Mouse (Mus musculus): ENCODE results near the gene Hipk4. TPM values are rescaled to one million over a fixed set of nuclear protein-coding genes. Genes with fewer than 3 reads are reported as not detected.

The Hipk4 gene
- total and polyA plus RNA-seq, 3 experiments: 0.09 to 0.16 TPM; not detected in 1

DNA sequence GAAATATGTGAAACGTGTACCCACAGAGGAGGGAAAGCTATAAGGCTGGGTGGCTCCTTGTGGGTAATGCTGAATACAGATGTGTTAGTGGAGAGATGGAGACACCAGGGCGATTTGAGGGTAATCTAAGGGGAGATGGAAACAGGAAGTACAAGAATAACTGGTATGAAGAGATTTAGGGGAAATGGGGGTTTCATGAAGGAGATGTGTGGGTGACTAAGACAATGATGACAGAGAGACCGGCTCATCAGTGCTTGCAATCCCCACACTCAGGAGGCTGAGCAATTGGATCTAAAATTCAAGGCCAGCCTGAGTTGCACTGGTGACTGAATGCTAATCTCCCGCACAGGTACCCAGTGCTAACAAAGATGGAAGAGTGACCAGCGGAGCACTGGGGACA, 29.0 kb downstream of the Hipk4 start:
- in situ Hi-C loops (cut with MboI; ENCODE audit: low pct_ligation_motif_present, low pct_unique_long_range_greater_than_20kb, low sequenced_read_pairs): no loop called here
- Histone ChIP-seq H3K9ac (ENCODE audit: insufficient read depth, low read depth) (0 out of 2 replicates have a peak overlapping the region, but pooled peaks have one; percentile 9), H3K9me3 (replicated peaks; ENCODE audit: low read length) (no peaks in the 10 kb centered on the region), H3K4me3 (replicated peaks in 1 of 3; ENCODE audit: low read depth in 2 of 3, low read length in 2 of 3, poor library complexity in 1 of 3) (peak overlapping the region; percentile 66 to 75 (median 71)), H3K27ac (ENCODE audit: insufficient read depth, low read depth) (no peak overlapping the region), H3K27me3 (replicated peaks) (no peaks in the 10 kb centered on the region), H3K4me1 (ENCODE audit: control insufficient read depth in 1 of 2, insufficient read depth in 2 of 2) (peaks cover 2 to 30% of the 10 kb centered on the region in 2 experiments; a peak in 3 of 4 replicates), H3K36me3 (replicated peaks in 1 of 2; ENCODE audit: control insufficient read depth in 1 of 2, insufficient read depth in 1 of 2, low read length in 1 of 2) (peaks cover 8 to 21% of the 10 kb centered on the region in 2 experiments), H3K4me2 (ENCODE audit: insufficient read depth, low read depth, poor library complexity, severe bottlenecking) (peak overlapping the region; percentile 29), H3K79me2 (replicated peaks; ENCODE audit: control insufficient read depth, extremely low read depth, insufficient read depth, poor library complexity, severe bottlenecking) (peaks cover 11% of the 10 kb centered on the region)
- dilution Hi-C loops (cut with MboI; ENCODE audit: extremely low pct_ligation_motif_present, extremely low pct_unique_long_range_greater_than_20kb, low sequenced_read_pairs): no loop called here
- TF ChIP-seq SMC3 (IDR thresholded peaks at IDR 0.05; ENCODE audit: low read depth, low read length): no peak
- TF ChIP-seq MAFK (IDR thresholded peaks at IDR 0.05; ENCODE audit: insufficient replicate concordance, low read length): no peak
- no peak for TF ChIP-seq RAD21 (IDR thresholded peaks at IDR 0.05; ENCODE audit: low read depth, low read length)
- TF ChIP-seq MYC (IDR thresholded peaks at IDR 0.05; ENCODE audit: low read depth, low read length): no peak
- no peak for TF ChIP-seq NELFE (IDR thresholded peaks at IDR 0.05; ENCODE audit: low read depth, low read length)
- TF ChIP-seq ZMIZ1 (IDR thresholded peaks at IDR 0.05; ENCODE audit: low read depth, low read length): no peak
- no peak for TF ChIP-seq ETS1 (conservative IDR thresholded peaks at IDR 0.05; ENCODE audit: low read depth, low read length)
- TF ChIP-seq JUND (conservative IDR thresholded peaks at IDR 0.05; ENCODE audit: low read depth, low read length): no peak
- no peak for DNase-seq (ENCODE audit: extremely low read depth)

DNA sequence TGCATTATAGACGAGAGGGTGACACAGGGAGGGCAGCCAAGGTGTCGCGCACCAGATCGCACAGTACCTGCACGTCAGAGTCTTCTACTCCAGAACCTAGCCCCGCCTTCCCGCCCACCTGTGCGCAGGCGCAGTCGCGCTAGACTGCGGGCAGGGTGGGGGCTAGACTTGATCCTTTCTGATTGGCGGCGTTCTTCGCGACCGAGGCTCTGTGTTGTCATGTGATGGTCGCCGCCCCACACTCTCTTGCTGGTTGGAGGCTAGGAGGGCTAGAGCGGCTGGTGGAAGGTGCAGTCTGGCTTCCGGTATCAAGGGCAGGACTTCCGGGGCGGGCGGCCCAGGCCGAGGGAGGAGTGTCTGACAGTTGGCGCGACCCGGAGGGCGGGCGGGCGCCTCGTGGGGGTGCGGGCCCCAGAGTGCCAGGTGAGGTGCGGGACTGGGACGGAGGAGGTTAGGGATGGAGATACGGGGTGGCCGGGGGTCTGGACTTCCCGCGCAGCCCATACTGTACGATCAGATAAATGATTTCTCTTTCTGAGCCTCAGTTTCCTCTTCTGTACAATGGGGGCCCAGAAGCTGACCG, 30.0 kb downstream of the Hipk4 start, which contains the start of the genes Pld3 and 2310022A10Rik:
Gene Pld3, minus strand, starts transcription at position 288 of the 583 bp plus-strand sequence.
Gene 2310022A10Rik, plus strand, starts transcription at position 303 of the 583 bp plus-strand sequence.
- no peaks in the 10 kb centered on the region for H3K9me3 ChIP-seq (replicated peaks; ENCODE audit: low read length)
- H3K79me2 ChIP-seq (replicated peaks; ENCODE audit: control insufficient read depth, extremely low read depth, insufficient read depth, poor library complexity, severe bottlenecking): peaks cover 11% of the 10 kb centered on the region
- H3K36me3 ChIP-seq (replicated peaks in 1 of 2; ENCODE audit: control insufficient read depth in 1 of 2, insufficient read depth in 1 of 2, low read length in 1 of 2): peaks cover 8 to 21% of the 10 kb centered on the region in 2 experiments
- peak within 1 kb of the TSS; percentile 66 to 90 (median 75) for H3K4me3 ChIP-seq (replicated peaks in 1 of 3; ENCODE audit: low read depth in 2 of 3, low read length in 2 of 3, poor library complexity in 1 of 3)
- no peak within 1 kb of the TSS for H3K27ac ChIP-seq (ENCODE audit: insufficient read depth, low read depth)
- in situ Hi-C loops (cut with MboI; ENCODE audit: low pct_ligation_motif_present, low pct_unique_long_range_greater_than_20kb, low sequenced_read_pairs): no loop called here
- peak within 1 kb of the TSS; percentile 87 for H3K9ac ChIP-seq (ENCODE audit: insufficient read depth, low read depth)
- peak; percentile 98 for DNase-seq (ENCODE audit: extremely low read depth)
- H3K4me2 ChIP-seq (ENCODE audit: insufficient read depth, low read depth, poor library complexity, severe bottlenecking): peak within 1 kb of the TSS; percentile 80
- H3K4me1 ChIP-seq (ENCODE audit: control insufficient read depth in 1 of 2, insufficient read depth in 2 of 2): peaks cover 2 to 30% of the 10 kb centered on the region in 2 experiments; a peak in 3 of 4 replicates
- dilution Hi-C loops (cut with MboI; ENCODE audit: extremely low pct_ligation_motif_present, extremely low pct_unique_long_range_greater_than_20kb, low sequenced_read_pairs): no loop called here
- no peaks in the 10 kb centered on the region for H3K27me3 ChIP-seq (replicated peaks)
- TF ChIP-seq MAZ (IDR thresholded peaks at IDR 0.05; ENCODE audit: low read depth, low read length) (peak; percentile 88), BHLHE40 (IDR thresholded peaks at IDR 0.05; ENCODE audit: low read depth, low read length) (no peak), HCFC1 (IDR thresholded peaks at IDR 0.05; ENCODE audit: low read depth, low read length) (peak; percentile 90), MYC (IDR thresholded peaks at IDR 0.05; ENCODE audit: low read depth, low read length) (no peak; the same call in 1 of the 2 replicates), UBTF (IDR thresholded peaks at IDR 0.05; ENCODE audit: low read depth, low read length) (no peak), CHD2 (IDR thresholded peaks at IDR 0.05; ENCODE audit: low read length) (0 out of 2 replicates have a peak, but pooled peaks have one; percentile 22), NELFE (IDR thresholded peaks at IDR 0.05; ENCODE audit: low read depth, low read length) (peak; percentile 84), POLR2A (IDR thresholded peaks at IDR 0.05; ENCODE audit: low read depth, low read length) (peak; percentile 94), ZC3H11A (IDR thresholded peaks at IDR 0.05; ENCODE audit: low read depth, low read length) (no peak), MAFK (IDR thresholded peaks at IDR 0.05; ENCODE audit: insufficient replicate concordance, low read length) (no peak), RCOR1 (conservative IDR thresholded peaks at IDR 0.05; ENCODE audit: low read depth, low read length) (no peak), MEF2A (IDR thresholded peaks at IDR 0.05; ENCODE audit: borderline replicate concordance, low read depth, low read length) (peak; percentile 63; the same call in 1 of the 2 replicates), CTCF (conservative IDR thresholded peaks at IDR 0.05 in 1 of 2, IDR thresholded peaks at IDR 0.05 in 1 of 2; ENCODE audit: low read depth in 2 of 2, low read length in 2 of 2) (no peak), TBP (conservative IDR thresholded peaks at IDR 0.05; ENCODE audit: low read depth, low read length) (peak; percentile 56; the same call in 1 of the 2 replicates), POLR2AphosphoS2 (IDR thresholded peaks at IDR 0.05; ENCODE audit: low read depth, low read length) (no peak), PAX5 (IDR thresholded peaks at IDR 0.05; ENCODE audit: low read length) (no peak), JUND (conservative IDR thresholded peaks at IDR 0.05; ENCODE audit: low read depth, low read length) (no peak), IRF4 (IDR thresholded peaks at IDR 0.05; ENCODE audit: low read depth, low read length) (no peak), KAT2A (IDR thresholded peaks at IDR 0.05; ENCODE audit: insufficient replicate concordance, low read length) (peak; percentile 77; the same call in 1 of the 2 replicates), E2F4 (IDR thresholded peaks at IDR 0.05; ENCODE audit: insufficient replicate concordance, low read depth, low read length) (no peak), TCF12 (IDR thresholded peaks at IDR 0.05; ENCODE audit: low read depth, low read length) (peak; percentile 86), ZMIZ1 (IDR thresholded peaks at IDR 0.05; ENCODE audit: low read depth, low read length) (peak; percentile 69; the same call in 1 of the 2 replicates), ETS1 (conservative IDR thresholded peaks at IDR 0.05; ENCODE audit: low read depth, low read length) (no peak; the same call in 1 of the 2 replicates), USF2 (conservative IDR thresholded peaks at IDR 0.05; ENCODE audit: low read depth, low read length) (peak; percentile 67), SMC3 (IDR thresholded peaks at IDR 0.05; ENCODE audit: low read depth, low read length) (no peak), EP300 (IDR thresholded peaks at IDR 0.05; ENCODE audit: low read length) (no peak), MXI1 (IDR thresholded peaks at IDR 0.05; ENCODE audit: low read depth, low read length) (peak; percentile 50; the same call in 1 of the 2 replicates), CHD1 (IDR thresholded peaks at IDR 0.05; ENCODE audit: low read depth, low read length) (no peak), GABPA (IDR thresholded peaks at IDR 0.05; ENCODE audit: insufficient replicate concordance, low read depth, low read length) (peak; percentile 33; the same call in 1 of the 2 replicates)
